Mouse (Mus musculus): ENCODE measurements around the gene Cox7a1. TPM values are rescaled to one million over a fixed set of nuclear protein-coding genes. Genes with fewer than 3 reads are reported as not detected.

Cox7a1 gene
- total and polyA plus RNA-seq, 2 experiments: 2.8 to 6.1 TPM

GRCm38 (mm10) chr7:30184641-30185348, 851 bp downstream of the Cox7a1 start:
- no peak overlapping the region for H3K4me3 ChIP-seq (ENCODE audit: insufficient read depth, low read depth, low read length)
- no peak for DNase-seq (ENCODE audit: extremely low read depth, low read depth, low spot score)
- no peaks in the 10 kb centered on the region for H3K27me3 ChIP-seq (ENCODE audit: control insufficient read depth, insufficient read depth, low read length)
- H3K4me1 ChIP-seq (ENCODE audit: control insufficient read depth, insufficient read depth, low read length): peaks cover 3% of the 10 kb centered on the region
- no peaks in the 10 kb centered on the region for H3K79me2 ChIP-seq (ENCODE audit: control insufficient read depth, insufficient read depth, low read length)
- 80% methylated on average over 13 of the region's 13 CpGs for WGBS
- H3K36me3 ChIP-seq (ENCODE audit: control insufficient read depth, insufficient read depth, low read length): peaks cover 10% of the 10 kb centered on the region; the same call in 1 of the 2 replicates
- no peak overlapping the region for H3K27ac ChIP-seq (replicated peaks; ENCODE audit: insufficient read depth, low read depth, low read length)
- no peak for TF ChIP-seq POLR2A (IDR thresholded peaks at IDR 0.05; ENCODE audit: extremely low read depth, insufficient read depth, low read length)
- no peak for TF ChIP-seq CTCF (IDR thresholded peaks at IDR 0.05; ENCODE audit: low read depth, low read length)
- no peak overlapping the region for H3K9ac ChIP-seq (ENCODE audit: low read depth, low read length)

GRCm38 (mm10) chr7:30188344-30189115, 4.6 kb downstream of the Cox7a1 start:
- Histone ChIP-seq H3K36me3 (ENCODE audit: control insufficient read depth, insufficient read depth, low read length) (peaks cover 22% of the 10 kb centered on the region), H3K27me3 (ENCODE audit: control insufficient read depth, insufficient read depth, low read length) (no peaks in the 10 kb centered on the region), H3K4me3 (ENCODE audit: insufficient read depth, low read depth, low read length) (no peak overlapping the region), H3K4me1 (ENCODE audit: control insufficient read depth, insufficient read depth, low read length) (peaks cover 5% of the 10 kb centered on the region), H3K79me2 (ENCODE audit: control insufficient read depth, insufficient read depth, low read length) (no peaks in the 10 kb centered on the region; the same call in 1 of the 2 replicates), H3K27ac (replicated peaks; ENCODE audit: insufficient read depth, low read depth, low read length) (no peak overlapping the region), H3K9ac (ENCODE audit: low read depth, low read length) (no peak overlapping the region)
- no peak for DNase-seq (ENCODE audit: extremely low read depth, low read depth, low spot score)
- no peak for TF ChIP-seq CTCF (IDR thresholded peaks at IDR 0.05; ENCODE audit: low read depth, low read length)
- TF ChIP-seq POLR2A (IDR thresholded peaks at IDR 0.05; ENCODE audit: extremely low read depth, insufficient read depth, low read length): no peak
- WGBS: 80% methylated on average over 12 of the region's 12 CpGs

- Histone ChIP-seq H3K4me1 (ENCODE audit: control insufficient read depth, insufficient read depth, low read length) (peaks cover 5% of the 10 kb centered on the region), H3K9ac (ENCODE audit: low read depth, low read length) (no peak overlapping the region), H3K79me2 (ENCODE audit: control insufficient read depth, insufficient read depth, low read length) (no peaks in the 10 kb centered on the region; the same call in 1 of the 2 replicates), H3K4me3 (ENCODE audit: insufficient read depth, low read depth, low read length) (no peak overlapping the region), H3K27ac (replicated peaks; ENCODE audit: insufficient read depth, low read depth, low read length) (no peak overlapping the region), H3K36me3 (ENCODE audit: control insufficient read depth, insufficient read depth, low read length) (peaks cover 22% of the 10 kb centered on the region), H3K27me3 (ENCODE audit: control insufficient read depth, insufficient read depth, low read length) (no peaks in the 10 kb centered on the region)
- WGBS: 81% methylated on average over 4 of the region's 4 CpGs
- DNase-seq (ENCODE audit: extremely low read depth, low read depth, low spot score): no peak
- TF ChIP-seq POLR2A (IDR thresholded peaks at IDR 0.05; ENCODE audit: extremely low read depth, insufficient read depth, low read length) (no peak), CTCF (IDR thresholded peaks at IDR 0.05; ENCODE audit: low read depth, low read length) (no peak)
Observed at GRCm38 (mm10) chr7:30189116-30189491, 5.2 kb downstream of the Cox7a1 start.

- Histone ChIP-seq H3K36me3 (ENCODE audit: control insufficient read depth, insufficient read depth, low read length) (peaks cover 22% of the 10 kb centered on the region), H3K79me2 (ENCODE audit: control insufficient read depth, insufficient read depth, low read length) (no peaks in the 10 kb centered on the region; the same call in 1 of the 2 replicates), H3K4me3 (ENCODE audit: insufficient read depth, low read depth, low read length) (no peak overlapping the region), H3K4me1 (ENCODE audit: control insufficient read depth, insufficient read depth, low read length) (peaks cover 3% of the 10 kb centered on the region; the same call in 1 of the 2 replicates), H3K27me3 (ENCODE audit: control insufficient read depth, insufficient read depth, low read length) (no peaks in the 10 kb centered on the region), H3K27ac (replicated peaks; ENCODE audit: insufficient read depth, low read depth, low read length) (no peak overlapping the region), H3K9ac (ENCODE audit: low read depth, low read length) (no peak overlapping the region)
- no peak for TF ChIP-seq CTCF (IDR thresholded peaks at IDR 0.05; ENCODE audit: low read depth, low read length)
- no peak for TF ChIP-seq POLR2A (IDR thresholded peaks at IDR 0.05; ENCODE audit: extremely low read depth, insufficient read depth, low read length)
- 89% methylated on average over 12 of the region's 12 CpGs for WGBS
- DNase-seq (ENCODE audit: extremely low read depth, low read depth, low spot score): no peak
Observed at GRCm38 (mm10) chr7:30192088-30192487, 8.1 kb downstream of the Cox7a1 start.

- Histone ChIP-seq H3K4me1 (ENCODE audit: control insufficient read depth, insufficient read depth, low read length) (peaks cover 3% of the 10 kb centered on the region; the same call in 1 of the 2 replicates), H3K79me2 (ENCODE audit: control insufficient read depth, insufficient read depth, low read length) (no peaks in the 10 kb centered on the region; the same call in 1 of the 2 replicates), H3K4me3 (ENCODE audit: insufficient read depth, low read depth, low read length) (no peak overlapping the region), H3K27me3 (ENCODE audit: control insufficient read depth, insufficient read depth, low read length) (no peaks in the 10 kb centered on the region), H3K9ac (ENCODE audit: low read depth, low read length) (no peak overlapping the region), H3K36me3 (ENCODE audit: control insufficient read depth, insufficient read depth, low read length) (peaks cover 15% of the 10 kb centered on the region), H3K27ac (replicated peaks; ENCODE audit: insufficient read depth, low read depth, low read length) (no peak overlapping the region)
- DNase-seq (ENCODE audit: extremely low read depth, low read depth, low spot score): no peak
- TF ChIP-seq CTCF (IDR thresholded peaks at IDR 0.05; ENCODE audit: low read depth, low read length): no peak
- TF ChIP-seq POLR2A (IDR thresholded peaks at IDR 0.05; ENCODE audit: extremely low read depth, insufficient read depth, low read length): no peak
- 71% methylated on average over 9 of the region's 9 CpGs for WGBS
Observed at GRCm38 (mm10) chr7:30193013-30193412, 9.1 kb downstream of the Cox7a1 start.
